Mouse (Mus musculus) kidney, postnatal 10 days (tissue): ENCODE measurements around the gene Olfr728.

ENCODE experiments used
- DNase-seq: peaks from one replicate; pipeline ENCODE4 v3.0.0; 2021; ENCODE audit warnings: mixed read lengths

The Olfr728 gene

GRCm38 (mm10) chr14:50142580-50142979, at the start of gene Olfr728:
Gene Olfr728, minus strand, starts transcription at chr14:50142680.
- DNase-seq: no peak

- DNase-seq: no peak
Observed at GRCm38 (mm10) chr14:50188098-50188497, 45.6 kb upstream of the Olfr728 start, which contains the start of gene Olfr730. Gene Olfr730, minus strand, starts transcription at chr14:50188198.

- DNase-seq: no peak
Observed at GRCm38 (mm10) chr14:50152810-50153209, 10.3 kb upstream of the Olfr728 start, which contains the start of gene Olfr729. Gene Olfr729, minus strand, starts transcription at chr14:50152910.

DNA sequence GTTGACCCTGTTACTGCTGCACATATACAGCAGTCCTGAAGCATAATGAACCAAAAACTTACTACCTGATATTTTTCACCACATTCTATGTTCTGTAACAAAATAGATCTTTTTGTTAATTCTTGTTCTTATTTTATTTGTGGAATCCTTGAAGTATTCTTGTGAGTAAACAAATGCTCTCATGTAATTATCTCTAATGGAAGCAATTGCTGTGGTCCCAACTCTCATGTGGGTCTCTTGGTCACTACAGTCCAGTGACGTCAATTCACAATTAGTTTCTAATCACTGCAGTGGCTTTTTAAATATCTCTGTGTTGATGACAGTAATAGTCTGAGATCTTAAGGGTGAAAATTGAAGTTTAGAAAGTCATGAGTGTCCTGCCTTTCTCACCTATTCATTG, 19.6 kb downstream of the Olfr728 start, which contains the start of gene Olfr727:
Olfr727 (plus strand) TSS at position 301 of the 400 bp plus-strand sequence.
- DNase-seq: no peak

- no peak for DNase-seq
Observed at GRCm38 (mm10) chr14:50090853-50091252, 51.6 kb downstream of the Olfr728 start, which contains the start of gene Olfr726. Gene Olfr726, minus strand, starts transcription at chr14:50090953.
